Mouse (Mus musculus) limb, embryonic 14.5 days (tissue): ENCODE results near the gene Flt1. TPM values are rescaled to one million over a fixed set of nuclear protein-coding genes. Genes with fewer than 3 reads are reported as not detected.
A peak's percentile ranks its signal among the peaks of the same experiment; 100 is the strongest.

Experiments used
- ATAC-seq: fragments of 200-750 bp; cut with Nextera tagmentation; 2 replicates; pipeline ENCODE4 v1.8.0; 2017; ENCODE audit warnings: low read depth, moderate number of reproducible peaks, moderate TSS enrichment; ENCODE audit not compliant: low FRiP score
- DNase-seq: peaks from one replicate; pipeline ENCODE4 v3.0.0-alpha.2; 2015; ENCODE audit warnings: low spot score
- H3K27ac ChIP-seq: fragments of 300-500 bp; sonication (generic); replicated peaks from 2 replicates; pipeline ENCODE4 v1.5.1; 2014; ENCODE audit warnings: low read depth, mild to moderate bottlenecking, low read length, moderate library complexity, mixed read lengths
- H3K27me3 ChIP-seq: fragments of 300-500 bp; sonication (generic); 2 replicates; pipeline ENCODE4 v1.6.1; 2014; ENCODE audit warnings: low read length, mixed read lengths; ENCODE audit not compliant: control insufficient read depth, insufficient read depth
- H3K36me3 ChIP-seq: fragments of 300-500 bp; sonication (generic); 2 replicates; pipeline ENCODE4 v1.6.1; 2014; ENCODE audit warnings: mild to moderate bottlenecking, low read length, moderate library complexity, mixed read lengths; ENCODE audit not compliant: control insufficient read depth, insufficient read depth
- H3K4me1 ChIP-seq: fragments of 300-500 bp; sonication (generic); 2 replicates; pipeline ENCODE4 v1.6.1; 2014; ENCODE audit warnings: antibody characterized with exemption, low read length, mixed read lengths; ENCODE audit not compliant: control insufficient read depth, insufficient read depth
- H3K4me2 ChIP-seq: fragments of 300-500 bp; sonication (generic); replicated peaks from 2 replicates; pipeline ENCODE4 v1.6.1; 2014; ENCODE audit warnings: low read depth, mild to moderate bottlenecking, low read length, moderate library complexity; ENCODE audit not compliant: severe bottlenecking
- H3K4me3 ChIP-seq: fragments of 300-500 bp; sonication (generic); replicated peaks from 2 replicates; pipeline ENCODE4 v1.5.1; 2014; ENCODE audit warnings: low read length
- H3K9ac ChIP-seq: fragments of 300-500 bp; sonication (generic); 2 replicates; pipeline ENCODE4 v1.6.1; 2014; ENCODE audit warnings: mild to moderate bottlenecking, low read depth, low read length, moderate library complexity; ENCODE audit not compliant: severe bottlenecking
- H3K9me3 ChIP-seq: fragments of 300-500 bp; sonication (generic); 2 replicates; pipeline ENCODE4 v1.6.1; 2016; ENCODE audit warnings: low read length; ENCODE audit not compliant: control insufficient read depth
- POLR2A ChIP-seq: fragments of 200-500 bp; IDR thresholded peaks from 2 replicates; pipeline ENCODE4 v1.8.0; 2012; ENCODE audit warnings: inconsistent platforms, mild to moderate bottlenecking, moderate library complexity, borderline replicate concordance; ENCODE audit not compliant: insufficient read depth, insufficient read length; ENCODE audit errors: extremely low read depth
- WGBS: fragments of 180-500 bp; shearing (Covaris S2); extraction: QIAGEN DNeasy Blood & Tissue Kit; methylation state at CpG from one replicate; pipeline ENCODE4 v1.1.7; 2014; 5-methylcytosine and 5-hydroxymethylcytosine counted together
- polyA plus RNA-seq, 2 experiments: library from polyadenylated mRNA; depleted of rRNA in 1 of 2; stranded (reverse) in 1 of 2; unstranded in 1 of 2; fragments of >200 nt; fragmentation: Nextera tagmentation in 1 of 2; extraction: Ambion mirVana in 1 of 2; gene quantifications; 2 replicates each; pipeline versions ENCODE4 v1.2.1 to v1.2.3; 2012 to 2014

The Flt1 gene
- polyA plus RNA-seq, 2 experiments, result 6.3 to 12.3 TPM

DNA sequence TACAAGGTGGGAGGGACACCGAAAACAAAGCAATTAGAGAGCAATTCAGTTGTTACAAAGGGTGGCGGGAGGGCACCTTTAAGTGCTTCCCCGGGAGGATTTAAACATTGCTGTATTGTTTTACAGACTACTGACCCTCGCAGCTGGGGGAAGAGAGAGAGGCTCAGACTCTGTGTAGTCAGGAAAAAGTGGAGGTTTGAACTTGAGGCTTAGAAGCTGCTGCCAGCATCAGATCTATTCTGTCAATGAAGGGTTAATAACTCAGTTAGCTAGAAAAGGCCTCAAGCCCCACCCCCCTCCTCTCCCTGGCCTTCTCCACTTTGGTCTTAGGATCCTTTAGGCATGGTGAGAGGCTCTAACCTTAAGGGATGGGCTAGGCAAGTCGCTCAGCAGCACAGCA lies 24.2 kb upstream of the Flt1 start:
- DNase-seq (no peak), ATAC-seq (no peak)
- Histone ChIP-seq H3K9me3 (no peaks in the 10 kb centered on the region), H3K4me3 (no peak overlapping the region), H3K4me1 (peaks cover 8% of the 10 kb centered on the region; the same call in 1 of the 2 replicates), H3K4me2 (no peak overlapping the region), H3K27me3 (peaks cover 56% of the 10 kb centered on the region), H3K36me3 (no peaks in the 10 kb centered on the region), H3K9ac (no peak overlapping the region), H3K27ac (no peak overlapping the region)
- WGBS, result 11% methylated on average over 5 of the region's 5 CpGs
- no peak for TF ChIP-seq POLR2A

DNA sequence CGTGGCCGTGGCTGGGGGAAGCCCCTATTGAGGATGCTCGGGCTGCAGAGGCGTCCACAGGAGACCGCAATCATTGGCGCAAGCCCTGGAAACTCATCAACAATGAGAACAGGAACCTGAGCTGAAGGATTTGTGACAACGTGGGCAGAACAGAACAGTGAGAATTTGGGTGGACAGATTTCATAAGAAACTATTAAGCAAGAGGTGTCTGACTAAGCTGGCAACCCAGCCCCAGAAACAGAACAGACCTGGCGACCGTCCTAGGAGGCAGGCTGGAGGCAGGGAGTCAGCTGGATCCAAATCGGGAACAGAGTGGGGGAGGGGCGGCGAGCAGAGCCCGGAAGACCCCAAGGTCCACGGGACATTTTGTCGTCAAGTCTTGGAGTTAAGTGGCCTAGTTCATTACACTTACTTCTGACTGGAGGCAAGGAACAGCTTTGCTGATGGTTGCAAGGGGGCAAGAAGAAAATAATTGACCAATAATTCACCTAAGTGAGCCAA lies 22.3 kb upstream of the Flt1 start:
- 7% methylated on average over 15 of the region's 15 CpGs for WGBS
- Histone ChIP-seq H3K9me3 (no peaks in the 10 kb centered on the region), H3K4me2 (peak overlapping the region; percentile 38), H3K27ac (no peak overlapping the region), H3K27me3 (peaks cover 41% of the 10 kb centered on the region), H3K4me3 (peak overlapping the region; percentile 3; the same call in 1 of the 2 replicates), H3K36me3 (no peaks in the 10 kb centered on the region), H3K9ac (no peak overlapping the region), H3K4me1 (peaks cover 8% of the 10 kb centered on the region; the same call in 1 of the 2 replicates)
- no peak for TF ChIP-seq POLR2A
- ATAC-seq, result no peak
- DNase-seq, result no peak

DNA sequence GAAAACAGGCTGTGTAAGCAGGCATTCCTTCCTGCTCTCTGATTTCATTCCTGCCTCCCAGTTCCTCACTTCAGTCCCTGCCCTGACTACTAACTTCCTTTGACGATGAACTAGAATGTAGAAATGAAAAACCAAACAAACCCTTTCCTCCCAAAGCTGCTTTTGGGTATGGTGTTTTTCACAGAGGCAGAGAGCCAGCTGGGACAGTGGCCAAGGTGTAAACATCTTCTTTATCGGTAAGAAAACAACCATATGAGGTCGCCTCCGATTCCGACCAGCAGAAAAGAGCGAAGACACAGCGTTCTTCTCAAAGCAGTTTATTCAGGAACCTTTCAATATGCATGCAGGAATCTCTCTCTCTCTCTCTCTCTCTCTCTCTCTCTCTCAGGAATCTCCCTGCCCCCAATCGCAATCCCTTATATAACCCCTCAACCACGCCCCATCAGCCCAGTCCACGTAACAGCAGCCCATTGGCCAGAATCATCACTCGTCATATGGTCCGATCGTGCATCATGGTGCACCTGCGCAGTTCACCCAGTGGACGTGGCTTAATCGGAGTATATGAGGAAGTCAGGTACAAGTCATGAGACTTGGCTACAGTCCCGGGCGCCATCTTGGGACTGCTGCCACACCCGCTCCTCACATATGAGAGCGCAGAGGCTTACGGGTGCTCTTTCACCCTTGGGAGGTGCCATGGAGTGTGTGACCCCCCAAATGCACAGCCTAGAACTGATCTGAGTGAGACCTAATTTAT lies 19.3 kb upstream of the Flt1 start:
- TF ChIP-seq POLR2A, result no peak
- no peaks in the 10 kb centered on the region for H3K36me3 ChIP-seq
- H3K27me3 ChIP-seq, result peaks cover 20% of the 10 kb centered on the region; the same call in 1 of the 2 replicates
- no peak overlapping the region for H3K4me2 ChIP-seq
- WGBS, result 88% methylated on average over 21 of the region's 21 CpGs
- H3K4me3 ChIP-seq, result no peak overlapping the region
- H3K27ac ChIP-seq, result no peak overlapping the region
- no peak overlapping the region for H3K9ac ChIP-seq
- no peaks in the 10 kb centered on the region for H3K9me3 ChIP-seq
- peaks cover 4% of the 10 kb centered on the region; the same call in 1 of the 2 replicates for H3K4me1 ChIP-seq
- no peak for ATAC-seq
- DNase-seq, result no peak

GRCm38 (mm10) chr5:147742468-147743111 lies 16.8 kb upstream of the Flt1 start:
- no peaks in the 10 kb centered on the region for H3K27me3 ChIP-seq
- H3K4me3 ChIP-seq, result no peak overlapping the region
- no peaks in the 10 kb centered on the region for H3K36me3 ChIP-seq
- no peaks in the 10 kb centered on the region for H3K9me3 ChIP-seq
- 81% methylated on average over 9 of the region's 9 CpGs for WGBS
- DNase-seq (no peak), ATAC-seq (no peak)
- no peak overlapping the region for H3K27ac ChIP-seq
- no peak overlapping the region for H3K4me2 ChIP-seq
- no peak for TF ChIP-seq POLR2A
- no peak overlapping the region for H3K9ac ChIP-seq
- no peaks in the 10 kb centered on the region for H3K4me1 ChIP-seq

GRCm38 (mm10) chr5:147736766-147737280 lies 11.0 kb upstream of the Flt1 start:
- no peak for DNase-seq
- Histone ChIP-seq H3K9me3 (no peaks in the 10 kb centered on the region), H3K27me3 (no peaks in the 10 kb centered on the region), H3K36me3 (no peaks in the 10 kb centered on the region), H3K4me1 (no peaks in the 10 kb centered on the region), H3K27ac (no peak overlapping the region), H3K4me3 (no peak overlapping the region), H3K4me2 (no peak overlapping the region), H3K9ac (no peak overlapping the region)
- no peak for TF ChIP-seq POLR2A
- 72% methylated on average over 8 of the region's 8 CpGs for WGBS
- ATAC-seq, result no peak
